Mouse (Mus musculus): ENCODE measurements around the gene Cilp.
"Not testable (repeated sequence)": the region's sequence is repeated elsewhere in the genome, so short reads cannot be mapped to it uniquely, and the experiment has no call there.

The Cilp gene

DNA sequence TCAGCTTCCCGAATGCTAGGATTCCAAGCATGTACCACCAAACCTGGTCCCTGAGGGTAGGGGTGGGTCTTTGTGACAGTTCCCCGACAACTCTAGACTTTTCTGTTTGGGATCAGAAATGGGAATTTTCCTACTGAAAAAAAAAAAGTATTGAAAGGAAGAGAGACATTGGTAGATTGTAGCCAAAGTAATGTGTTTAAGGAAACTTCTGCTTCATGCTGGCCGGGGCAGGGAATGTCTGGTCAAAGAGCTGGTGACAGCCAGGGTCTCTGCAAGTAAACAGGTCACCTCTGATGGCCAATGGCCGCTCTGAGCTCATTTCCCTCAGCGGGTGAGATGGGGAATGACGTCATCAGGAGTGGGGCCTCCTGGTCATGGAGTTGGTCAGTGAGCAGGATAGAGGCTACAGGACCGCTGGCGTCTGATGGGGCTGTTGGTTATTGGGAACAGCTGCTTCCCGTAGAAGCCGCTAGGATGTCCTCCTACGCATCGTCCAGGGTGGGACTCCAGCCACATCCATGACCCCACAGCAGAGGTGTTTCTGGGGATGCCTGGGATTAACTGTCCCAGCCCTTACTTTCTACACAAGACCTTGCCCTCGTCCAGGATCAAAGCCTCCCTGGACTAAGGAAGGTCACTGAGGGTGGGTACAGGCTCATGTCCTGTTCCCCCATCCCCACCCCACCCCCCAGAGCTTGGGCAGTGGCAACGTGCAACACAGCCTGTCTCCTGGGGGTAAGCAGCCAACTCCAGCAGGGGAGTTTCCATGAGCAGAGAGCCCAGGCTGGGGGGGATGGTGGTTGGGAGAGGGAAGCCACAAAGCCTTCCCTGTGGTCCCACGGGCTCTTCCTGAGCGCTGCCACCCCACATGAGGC, 17.2 kb upstream of the Cilp start:
- DNase-seq (ENCODE audit: extremely low read depth, low read depth, low spot score), result no peak

DNA sequence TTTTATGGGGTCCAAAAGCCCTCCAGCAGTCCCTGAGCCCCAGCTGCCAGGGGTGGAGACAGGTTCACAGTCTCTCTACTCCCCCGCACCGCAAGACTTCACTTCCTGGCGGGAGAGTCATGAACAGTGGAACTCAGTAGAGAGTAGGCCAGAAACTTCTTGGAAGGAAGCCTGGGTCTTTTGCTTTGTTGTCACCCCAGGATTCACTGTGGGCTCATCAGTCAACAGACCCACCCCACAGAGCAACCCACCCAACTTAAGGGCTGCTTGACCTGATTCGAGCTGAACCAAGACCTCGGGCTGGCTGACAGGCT, 16.6 kb upstream of the Cilp start:
- DNase-seq (ENCODE audit: extremely low read depth, low read depth, low spot score), result no peak

DNA sequence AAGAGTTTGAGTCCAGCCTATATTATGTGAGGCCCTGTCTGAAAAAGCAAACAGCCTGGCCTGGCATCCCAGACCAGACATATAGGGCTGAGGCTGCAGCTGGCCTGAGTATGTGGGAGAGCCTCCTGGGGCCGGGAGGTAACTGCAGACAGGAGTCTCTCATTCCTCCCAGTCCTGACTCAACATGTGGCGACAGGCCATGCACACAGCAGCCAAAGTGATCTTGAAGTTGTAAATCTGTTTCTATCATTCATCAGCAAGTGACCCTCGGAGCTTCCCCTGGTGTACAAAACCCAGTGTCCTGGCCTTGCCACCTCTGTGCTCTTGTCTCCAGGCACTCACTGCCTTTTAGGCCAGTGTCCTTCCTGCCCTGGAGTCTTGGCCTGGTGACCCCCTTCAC, 13.0 kb upstream of the Cilp start:
- DNase-seq (ENCODE audit: extremely low read depth, low read depth, low spot score), result no peak

DNA sequence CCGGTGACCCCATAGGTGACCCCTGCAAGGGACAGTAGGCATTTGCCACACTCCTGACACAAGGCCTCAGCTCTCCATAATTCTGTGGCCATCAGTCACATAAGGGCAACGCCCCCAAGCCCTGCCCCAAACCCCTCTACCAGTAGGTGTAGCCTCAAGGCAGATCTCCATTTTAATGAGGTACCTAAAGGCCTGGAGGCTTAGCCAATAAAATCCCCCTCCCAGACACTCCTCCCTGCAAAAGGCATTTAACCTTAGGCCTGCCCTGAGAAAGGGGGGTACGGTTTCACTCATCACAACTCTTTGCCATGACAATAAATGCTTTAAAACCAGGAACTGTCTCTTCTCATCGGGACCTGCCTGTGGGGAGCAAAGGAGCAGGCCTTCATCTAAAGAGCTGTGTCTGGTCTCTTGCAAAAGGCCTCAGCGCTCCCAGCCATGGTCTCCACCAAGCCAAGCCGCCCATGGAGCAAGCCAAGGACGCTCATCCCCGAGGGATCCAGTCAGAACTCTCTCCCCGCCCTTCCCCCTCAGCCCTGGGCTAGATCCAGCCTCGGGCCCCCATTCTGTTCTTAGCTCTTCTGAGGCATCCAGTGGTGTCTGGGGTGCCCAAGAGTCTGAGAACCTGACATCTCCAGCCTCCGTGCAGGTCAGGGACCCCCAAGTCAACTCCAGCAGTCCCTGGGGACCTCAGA, 8.9 kb upstream of the Cilp start:
- no peak for DNase-seq (ENCODE audit: extremely low read depth, low read depth, low spot score)

DNA sequence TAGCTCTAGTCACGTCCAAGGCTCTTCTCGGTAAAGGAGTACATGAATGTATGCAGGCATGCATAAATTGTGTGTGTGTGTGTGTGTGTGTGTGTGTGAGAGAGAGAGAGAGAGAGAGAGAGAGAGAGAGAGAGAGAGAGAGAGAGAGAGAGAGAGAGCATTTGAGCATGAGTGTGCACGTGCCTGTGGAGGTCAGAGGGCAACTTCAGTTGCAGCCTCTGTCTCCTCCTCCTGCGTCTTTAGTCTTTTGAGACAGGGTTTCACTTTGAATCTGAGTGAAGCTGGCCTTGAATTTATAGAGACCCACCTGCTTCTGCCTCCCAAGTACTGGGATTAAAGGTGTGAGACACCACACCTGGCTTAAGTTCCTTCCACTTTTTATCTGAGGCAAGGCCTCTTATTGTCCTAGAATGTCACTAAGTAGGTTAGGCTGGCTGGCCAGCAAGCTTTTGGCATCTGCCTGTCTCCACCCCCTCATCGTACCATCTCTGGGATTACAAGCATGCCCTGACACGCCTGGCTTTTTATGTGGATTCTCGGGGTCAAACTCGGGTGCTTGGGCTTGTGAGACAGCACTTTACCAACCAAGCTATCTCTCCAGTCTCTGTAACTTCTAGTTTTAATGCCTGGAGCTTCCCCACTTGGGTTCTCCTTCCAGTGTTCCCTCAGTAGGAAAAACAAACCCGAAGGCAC, 7.6 kb upstream of the Cilp start:
- DNase-seq (ENCODE audit: extremely low read depth, low read depth, low spot score), result peak; percentile 87

DNA sequence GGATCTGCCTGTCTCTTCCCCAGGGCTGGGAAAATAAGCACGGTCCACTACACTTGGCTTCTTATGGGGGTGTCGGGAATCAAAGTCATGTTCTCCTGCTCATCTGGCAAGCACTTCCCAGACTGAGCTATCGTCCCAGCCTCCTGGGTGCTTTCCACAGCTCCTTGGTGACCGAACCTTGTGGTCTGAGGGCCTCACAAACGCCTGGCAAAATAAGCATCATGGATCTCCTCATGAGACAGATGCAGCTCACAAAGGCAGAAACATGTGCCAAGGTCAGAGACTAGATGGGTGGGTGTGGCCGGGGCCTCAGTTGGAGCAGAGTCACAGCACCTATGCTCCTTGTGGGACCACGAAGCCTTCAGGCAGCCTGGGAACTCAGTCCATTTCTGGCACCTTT, 5.6 kb upstream of the Cilp start:
- no peak for DNase-seq (ENCODE audit: extremely low read depth, low read depth, low spot score)

DNA sequence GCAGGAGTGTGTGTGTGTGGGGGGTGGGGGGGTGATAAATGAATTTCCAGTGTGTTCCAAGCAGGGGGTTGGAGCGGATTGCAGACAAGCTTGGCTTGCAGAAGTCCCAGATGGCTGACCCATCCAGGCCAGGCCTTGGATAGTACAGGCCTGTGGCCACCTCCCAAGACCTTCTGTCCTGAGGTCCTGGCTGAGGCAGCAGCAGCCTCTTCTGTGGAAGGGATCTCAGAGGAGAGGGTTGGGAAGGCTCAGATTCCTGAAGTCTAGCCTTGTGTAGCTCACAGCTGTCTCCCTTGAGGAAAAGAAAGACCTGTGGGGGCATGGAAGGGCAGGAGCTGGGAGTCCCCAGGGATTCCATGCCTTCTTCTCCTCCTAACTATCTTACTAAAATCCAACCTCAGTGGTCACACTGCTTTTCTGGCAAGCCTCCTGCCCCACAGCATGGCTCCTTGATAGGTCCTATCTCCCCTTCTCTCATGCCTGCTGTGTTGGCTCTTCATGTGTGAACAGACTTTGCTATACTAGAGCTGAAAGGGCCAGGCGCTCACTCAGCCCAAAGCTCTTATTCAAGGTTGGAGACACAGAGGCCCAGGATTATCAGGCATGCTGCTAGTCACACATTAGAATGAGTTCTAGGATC, 3.3 kb upstream of the Cilp start:
- DNase-seq (ENCODE audit: extremely low read depth, low read depth, low spot score), result no peak

DNA sequence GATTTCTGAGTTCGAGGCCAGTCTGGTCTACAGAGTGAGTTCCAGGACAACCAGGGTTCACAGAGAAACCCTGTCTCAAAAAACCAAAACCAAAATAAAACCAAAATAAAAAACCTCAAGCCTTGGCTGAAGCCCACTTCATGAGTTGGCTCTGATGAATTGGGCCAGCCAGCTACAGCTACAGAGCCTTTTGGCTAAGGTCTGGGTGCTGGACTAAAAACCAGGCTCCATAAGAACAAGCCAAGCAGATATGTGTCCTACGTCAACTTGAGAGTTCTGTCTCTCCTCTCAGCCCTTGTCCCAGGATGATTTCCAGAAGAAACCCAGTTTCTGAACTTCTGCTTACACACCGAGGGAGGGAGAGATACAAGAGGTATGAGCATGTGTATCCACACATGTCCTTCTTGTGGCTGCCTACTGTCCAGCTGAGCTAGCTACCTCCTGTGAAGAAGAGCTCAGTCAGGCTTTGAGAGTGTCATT, 2.3 kb upstream of the Cilp start:
- no peak for DNase-seq (ENCODE audit: extremely low read depth, low read depth, low spot score)

DNA sequence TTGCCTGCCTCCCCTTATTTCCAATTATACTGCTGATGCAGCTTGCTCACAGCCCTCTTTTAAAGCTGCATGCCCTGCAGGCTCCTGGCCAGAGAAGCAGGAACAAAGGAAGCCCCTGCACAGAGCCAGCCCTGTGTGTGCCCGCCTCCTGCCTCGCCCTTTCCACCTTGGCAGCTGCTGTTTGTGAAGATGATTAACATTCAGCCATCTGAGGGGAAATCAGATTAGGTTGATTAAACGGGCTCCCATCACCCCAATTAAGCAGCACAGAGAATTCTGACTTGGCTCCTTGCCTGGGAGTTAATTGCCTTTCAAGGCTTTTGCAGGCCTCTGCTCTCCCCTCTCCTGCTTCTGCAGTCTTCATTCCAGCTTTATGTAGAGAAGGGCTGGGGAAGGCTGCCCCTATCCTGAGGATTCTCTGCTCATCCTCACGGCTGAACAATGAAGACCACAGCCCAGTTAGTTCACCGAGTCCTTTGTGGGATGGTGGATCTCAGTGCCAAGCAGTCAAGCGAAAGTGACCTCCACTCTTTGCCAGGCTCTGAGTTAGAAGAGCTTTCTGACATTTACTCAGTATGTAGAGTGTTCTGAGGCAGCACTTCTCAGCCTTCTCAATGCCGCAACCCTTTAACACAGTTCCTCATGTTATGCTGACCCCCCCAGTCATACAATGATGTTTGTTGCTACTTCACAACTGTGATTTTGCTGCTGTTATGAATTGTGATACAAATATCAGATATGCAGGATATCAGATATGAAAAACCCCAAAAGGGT, 2.9 kb downstream of the Cilp start:
- DNase-seq (ENCODE audit: extremely low read depth, low read depth, low spot score), result no peak

DNA sequence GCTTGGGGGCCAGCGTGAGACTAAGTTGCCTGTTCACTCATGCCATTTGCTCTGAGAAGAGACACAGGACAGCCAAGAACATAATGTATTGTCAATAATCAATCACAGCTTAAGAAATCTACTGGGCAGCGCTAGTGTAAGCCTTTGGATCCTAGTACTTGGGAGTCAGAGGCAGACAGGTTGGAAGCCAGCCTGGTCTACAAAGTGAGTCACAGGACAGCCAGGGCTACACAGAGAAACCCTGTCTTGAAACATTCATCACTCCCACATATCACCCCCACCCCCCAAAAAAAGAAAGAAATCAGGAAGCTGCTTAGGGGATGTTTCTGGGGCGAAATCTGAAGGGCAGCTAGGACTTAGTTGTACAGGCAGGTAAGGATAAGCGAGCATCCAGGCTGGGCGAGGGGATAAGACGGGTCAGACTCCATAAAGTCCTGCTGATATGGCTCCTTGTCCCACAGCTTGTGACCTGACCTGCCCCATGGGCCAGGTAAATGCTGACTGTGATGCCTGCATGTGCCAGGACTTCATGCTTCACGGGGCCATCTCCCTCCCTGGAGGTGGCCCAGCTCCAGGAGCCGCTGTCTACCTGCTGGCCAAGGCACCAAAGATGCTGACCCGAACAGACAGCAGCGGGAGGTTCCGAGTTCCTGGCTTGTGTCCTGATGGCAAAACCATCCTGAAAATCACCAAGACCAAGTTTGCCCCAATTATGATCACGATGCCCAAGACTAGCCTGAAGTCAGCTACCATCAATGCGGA, 8.2 kb downstream of the Cilp start:
- no peak for DNase-seq (ENCODE audit: extremely low read depth, low read depth, low spot score)

DNA sequence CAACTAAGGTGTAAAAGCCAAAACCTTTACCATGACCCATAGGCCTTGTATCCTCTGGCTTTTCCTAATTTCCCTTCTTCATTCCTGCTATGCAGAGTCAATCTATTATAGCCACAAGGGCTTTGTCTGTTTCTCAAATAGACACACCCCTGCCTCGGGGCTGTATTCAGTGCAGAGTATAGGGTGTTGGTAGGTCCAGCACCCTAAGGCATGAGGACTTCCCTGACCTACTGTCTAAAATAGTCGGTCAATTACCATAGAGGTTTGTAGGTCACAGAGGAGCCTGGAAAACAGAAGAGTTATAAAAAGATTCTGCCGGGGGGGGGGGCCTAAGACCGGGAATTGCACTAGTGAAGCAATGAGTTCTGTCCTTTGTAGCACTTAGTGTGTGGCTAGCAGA, 8.9 kb downstream of the Cilp start:
- DNase-seq (ENCODE audit: extremely low read depth, low read depth, low spot score), result no peak

DNA sequence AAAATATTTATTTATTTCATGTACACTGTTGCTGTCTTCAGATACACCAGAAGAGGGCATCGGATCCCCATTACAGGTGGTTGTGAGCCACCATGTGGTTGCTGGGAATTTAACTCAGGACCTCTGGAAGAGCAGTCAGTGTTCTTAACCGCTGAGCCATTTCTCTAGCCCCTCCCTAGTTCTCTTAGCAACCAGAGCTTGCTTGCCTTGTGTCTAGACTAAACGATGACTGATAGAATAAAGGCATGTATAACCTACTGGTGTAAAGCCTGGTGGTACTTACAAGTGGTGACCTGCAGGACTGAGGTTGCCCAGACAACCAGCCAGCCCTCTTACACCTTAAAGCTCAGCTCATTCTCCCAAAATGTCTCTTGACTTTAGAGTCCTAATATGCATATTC, 9.9 kb downstream of the Cilp start:
- not testable (repeated sequence) for DNase-seq (ENCODE audit: extremely low read depth, low read depth, low spot score)

DNA sequence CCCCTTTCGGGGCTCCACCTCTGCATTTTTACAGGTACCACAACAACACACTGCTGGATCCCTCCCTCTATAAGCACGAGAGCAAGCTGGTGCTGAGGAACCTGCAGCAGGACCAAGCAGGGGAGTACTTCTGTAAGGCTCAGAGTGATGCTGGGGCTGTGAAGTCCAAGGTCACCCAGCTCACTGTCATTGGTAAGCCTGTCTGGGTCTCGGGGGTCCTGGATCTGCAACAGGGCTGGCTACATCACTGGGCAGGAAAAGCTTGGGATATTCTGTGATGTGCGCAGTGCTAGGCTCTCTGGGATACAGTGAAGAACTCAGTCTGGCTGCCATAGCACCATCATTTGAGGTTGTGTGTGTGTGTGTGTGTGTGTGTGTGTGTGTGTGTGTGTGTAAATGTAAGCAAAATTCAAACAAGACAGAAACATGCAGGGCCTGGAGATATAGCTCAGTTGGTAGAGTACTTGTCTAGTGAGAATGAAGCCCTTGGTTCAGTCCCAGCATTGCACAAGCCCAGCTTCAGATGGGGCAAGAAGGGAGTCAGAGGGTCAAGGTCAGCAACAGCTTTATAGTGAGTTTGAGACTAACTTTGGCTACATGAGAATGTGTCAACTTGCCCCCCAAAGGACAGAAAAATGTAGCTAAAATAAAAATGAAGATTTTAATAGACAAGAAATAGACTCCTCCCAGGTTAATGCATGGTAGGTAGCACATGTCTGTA, 11.0 kb downstream of the Cilp start:
- DNase-seq (ENCODE audit: extremely low read depth, low read depth, low spot score), result no peak

DNA sequence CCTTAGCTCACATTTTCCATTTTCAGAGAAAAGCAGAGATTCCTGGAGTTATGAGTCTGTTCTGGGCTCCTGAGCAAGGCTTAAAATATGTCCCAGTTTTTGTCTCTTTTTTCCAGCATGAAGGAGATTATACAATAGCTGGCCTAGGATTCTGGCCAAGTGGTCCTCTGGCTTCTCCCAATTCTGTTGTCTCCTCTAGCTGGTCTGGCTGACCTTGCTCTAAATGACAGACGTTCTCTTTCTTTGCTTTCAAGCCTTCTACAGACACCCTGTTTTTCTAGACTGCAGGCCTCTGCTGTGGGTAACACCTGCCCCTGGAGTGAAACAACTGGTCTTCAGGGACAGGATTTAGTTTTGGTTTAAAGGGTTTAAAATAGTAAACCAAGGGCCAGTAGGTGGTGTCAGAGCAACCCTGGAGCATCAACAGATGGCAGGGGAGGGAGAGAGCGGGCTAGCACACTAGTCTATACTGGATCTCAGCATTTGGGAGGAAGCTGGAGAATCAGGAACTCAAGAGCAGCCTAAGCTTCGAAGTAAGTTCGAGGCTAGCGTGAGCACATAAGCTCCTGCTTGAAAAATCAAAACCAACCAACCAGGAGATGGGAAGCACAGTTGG, 16.7 kb downstream of the Cilp start:
- DNase-seq (ENCODE audit: extremely low read depth, low read depth, low spot score), result no peak

DNA sequence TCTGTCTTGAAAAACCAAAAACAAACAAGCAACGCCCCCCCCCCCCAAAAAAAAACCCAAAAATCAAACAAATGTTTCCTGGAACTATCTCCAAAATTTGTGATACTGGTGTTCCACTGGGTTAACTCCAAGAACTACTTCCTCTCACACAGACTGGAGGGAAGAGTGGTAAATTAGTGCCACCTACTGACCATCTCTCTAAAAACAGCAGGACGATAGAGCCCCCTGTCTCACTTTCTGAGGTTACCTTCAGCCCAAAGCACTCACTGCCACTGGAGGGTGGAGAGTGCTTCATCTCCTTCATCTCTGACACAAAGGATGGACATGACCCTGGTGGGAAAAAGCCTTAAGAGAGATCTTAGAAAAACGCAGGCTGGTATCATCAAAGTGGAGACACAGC, 18.3 kb downstream of the Cilp start:
- DNase-seq (ENCODE audit: extremely low read depth, low read depth, low spot score), result no peak

DNA sequence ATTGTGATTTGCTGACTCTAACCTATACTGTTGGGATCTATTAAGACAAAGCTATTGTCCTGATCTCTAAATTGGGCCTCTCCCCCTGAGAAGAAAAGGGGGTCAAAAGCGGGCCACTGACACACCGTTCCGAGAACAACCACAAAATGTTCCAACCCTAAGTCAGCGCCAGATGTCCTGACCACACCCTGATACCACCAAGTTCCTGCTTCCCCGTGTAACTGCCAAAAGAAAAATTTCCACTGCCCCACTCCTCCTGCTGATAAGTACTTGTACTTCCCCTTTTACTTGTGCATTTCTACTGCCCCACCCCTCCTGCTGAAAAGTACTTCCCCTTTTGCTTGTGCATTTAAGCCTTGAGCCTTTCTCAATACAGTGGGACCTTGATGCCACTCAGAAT, 23.3 kb downstream of the Cilp start:
- not testable (repeated sequence) for DNase-seq (ENCODE audit: extremely low read depth, low read depth, low spot score)

DNA sequence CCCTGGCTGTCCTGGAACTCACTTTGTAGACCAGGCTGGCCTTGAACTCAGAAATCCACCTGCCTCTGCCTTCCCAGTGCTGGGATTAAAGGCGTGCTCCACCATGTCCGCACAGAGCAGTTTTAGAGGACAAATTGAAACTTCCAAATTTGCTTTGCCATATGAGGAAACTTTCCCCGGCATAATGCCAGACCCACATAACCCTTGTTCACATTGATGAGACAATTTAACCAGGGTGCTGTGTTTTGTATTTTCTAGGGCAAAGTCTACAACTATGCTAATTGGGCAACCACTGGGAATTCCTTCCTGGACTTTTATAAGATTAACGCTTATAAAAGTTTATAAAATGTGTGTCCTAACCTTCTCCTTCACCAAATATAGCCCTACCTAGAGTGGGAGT, 25.0 kb downstream of the Cilp start:
- DNase-seq (ENCODE audit: extremely low read depth, low read depth, low spot score), result no peak

DNA sequence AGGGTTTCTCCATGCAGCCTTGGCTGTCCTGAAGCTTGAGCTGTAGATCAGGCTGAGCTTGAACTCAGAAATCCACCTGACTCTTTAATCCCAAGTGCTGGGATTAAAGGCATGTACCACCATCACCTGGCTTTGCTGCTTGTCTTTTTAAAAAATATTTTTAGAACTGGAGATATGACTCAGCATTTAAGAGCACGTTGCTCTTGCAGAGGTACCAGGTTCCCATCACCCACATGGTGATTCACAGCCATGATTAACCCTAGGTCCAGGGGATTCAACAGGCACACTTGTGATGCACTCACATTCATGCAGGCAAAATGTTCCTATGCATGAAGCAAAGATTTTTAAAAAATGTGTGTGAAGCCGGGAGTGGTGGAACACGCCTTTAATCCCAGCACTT, 27.4 kb downstream of the Cilp start:
- DNase-seq (ENCODE audit: extremely low read depth, low read depth, low spot score), result no peak

DNA sequence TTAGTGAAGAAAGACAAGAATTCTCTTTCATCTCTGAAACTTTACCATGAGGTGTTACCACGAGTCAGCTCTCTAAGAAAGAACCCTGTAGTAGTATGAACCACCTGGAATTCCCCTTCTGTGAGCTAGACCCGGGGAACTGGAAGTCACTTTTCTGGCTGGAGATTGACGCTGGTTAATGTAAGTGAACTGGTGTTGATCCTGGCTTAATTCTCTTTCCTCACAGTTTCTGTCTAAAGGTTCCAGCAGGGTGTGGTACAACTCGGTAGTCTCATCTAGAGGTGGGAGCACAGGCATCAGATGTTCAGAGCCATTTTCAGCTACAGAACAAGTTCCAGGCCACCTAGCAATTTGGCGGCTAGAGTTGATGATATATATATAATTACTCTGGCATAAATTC, 28.1 kb downstream of the Cilp start:
- no peak for DNase-seq (ENCODE audit: extremely low read depth, low read depth, low spot score)
